ENCODE assay signal across 8 mouse cellular contexts in genomic region chr9:83482176-83482949, GRCm38 (mm10). TPM values are rescaled to one million over a fixed set of nuclear protein-coding genes. Genes with fewer than 3 reads are reported as not detected.
A peak's percentile ranks its signal among the peaks of the same experiment; 100 is the strongest.
DNase-seq lines count a peak whose midpoint lies in the region; ATAC-seq and TF ChIP-seq lines count a peak whose summit lies in the region.

No protein-coding gene starts in this region.

- H3K27me3 ChIP-seq in kidney, postnatal 0 days (ENCODE audit: insufficient read depth, low read length): no peaks in the 10 kb centered on the region
- no peaks in the 10 kb centered on the region for H3K27me3 ChIP-seq in G1E (ENCODE audit: insufficient read depth, low read length)
- H3K27me3 ChIP-seq in embryonic facial prominence, embryonic 14.5 days (replicated peaks; ENCODE audit: control insufficient read depth, insufficient read depth, low read length): no peaks in the 10 kb centered on the region
- H3K27me3 ChIP-seq in liver, embryonic 13.5 days: no peaks in the 10 kb centered on the region

- no peaks in the 10 kb centered on the region for H3K9me3 ChIP-seq in kidney, postnatal 0 days (replicated peaks; ENCODE audit: low read length)
- H3K9me3 ChIP-seq in G1E (replicated peaks): no peaks in the 10 kb centered on the region
- H3K9me3 ChIP-seq in embryonic facial prominence, embryonic 14.5 days (ENCODE audit: control insufficient read depth, low read length): no peaks in the 10 kb centered on the region
- no peaks in the 10 kb centered on the region for H3K9me3 ChIP-seq in liver, embryonic 13.5 days (replicated peaks)

- H3K4me2 ChIP-seq in kidney, postnatal 0 days (ENCODE audit: low read length): no peak overlapping the region
- H3K4me2 ChIP-seq in embryonic facial prominence, embryonic 14.5 days (ENCODE audit: low read depth, low read length): no peak overlapping the region
- no peak overlapping the region for H3K4me2 ChIP-seq in liver, embryonic 13.5 days

- DNase-seq in kidney, postnatal 0 days (ENCODE audit: low spot score): peak; percentile 39
- no peak for DNase-seq in kidney, postnatal 36 days
- DNase-seq in G1E (ENCODE audit: low spot score): no peak
- DNase-seq in embryonic facial prominence, embryonic 14.5 days (ENCODE audit: low spot score): peak; percentile 54
- DNase-seq in liver, embryonic 13.5 days: peak; percentile 2
- no peak for DNase-seq in testis, postnatal 14 days (ENCODE audit: low spot score)
- DNase-seq in right cerebral cortex, postnatal 10 days (ENCODE audit: low spot score in 2 of 2): no peak
- DNase-seq in thymus, postnatal 0 days (ENCODE audit: low spot score): no peak

- no peak for TF ChIP-seq CTCF in kidney, postnatal 0 days (IDR thresholded peaks at IDR 0.05; ENCODE audit: low read depth)
- TF ChIP-seq CTCF in G1E (IDR thresholded peaks at IDR 0.05; ENCODE audit: low read depth, low read length): no peak

- no peak overlapping the region for H3K9ac ChIP-seq in kidney, postnatal 0 days (ENCODE audit: low read depth, low read length)
- no peak overlapping the region for H3K9ac ChIP-seq in embryonic facial prominence, embryonic 14.5 days (ENCODE audit: low read depth, low read length)
- no peak overlapping the region for H3K9ac ChIP-seq in liver, embryonic 13.5 days

- WGBS in kidney, postnatal 0 days: 81% methylated on average over 4 of the region's 4 CpGs
- WGBS in embryonic facial prominence, embryonic 14.5 days: 78% methylated on average over 4 of the region's 4 CpGs
- WGBS in liver, embryonic 13.5 days (ENCODE audit: insufficient replicate concordance): 78% methylated on average over 4 of the region's 4 CpGs

- no peaks in the 10 kb centered on the region for H3K4me1 ChIP-seq in kidney, postnatal 0 days (replicated peaks; ENCODE audit: insufficient read depth, low read length)
- H3K4me1 ChIP-seq in G1E (ENCODE audit: insufficient read depth, low read depth, low read length): peaks cover 14% of the 10 kb centered on the region
- H3K4me1 ChIP-seq in embryonic facial prominence, embryonic 14.5 days (ENCODE audit: control insufficient read depth, insufficient read depth, low read length): no peaks in the 10 kb centered on the region
- H3K4me1 ChIP-seq in liver, embryonic 13.5 days (replicated peaks): no peaks in the 10 kb centered on the region

- ATAC-seq in kidney, postnatal 0 days (replicated peaks; ENCODE audit: low FRiP score, low read depth): no peak; the same call in 1 of the 2 replicates
- ATAC-seq in G1E (ENCODE audit: extremely low read depth, insufficient number of reproducible peaks, low FRiP score, poor library complexity, severe bottlenecking): peak; percentile 81
- peak; percentile 53 for ATAC-seq in embryonic facial prominence, embryonic 14.5 days (ENCODE audit: low read depth)
- peak; percentile 31; the same call in 1 of the 2 replicates for ATAC-seq in liver, embryonic 13.5 days (ENCODE audit: low read depth)

- no peak overlapping the region for H3K27ac ChIP-seq in kidney, postnatal 0 days
- peak overlapping the region; percentile 39 for H3K27ac ChIP-seq in embryonic facial prominence, embryonic 14.5 days (replicated peaks; ENCODE audit: low read depth, low read length)
- no peak overlapping the region for H3K27ac ChIP-seq in liver, embryonic 13.5 days

- no peaks in the 10 kb centered on the region for H3K36me3 ChIP-seq in kidney, postnatal 0 days (ENCODE audit: insufficient read depth, low read length)
- no peaks in the 10 kb centered on the region for H3K36me3 ChIP-seq in G1E (replicated peaks)
- H3K36me3 ChIP-seq in embryonic facial prominence, embryonic 14.5 days (ENCODE audit: control insufficient read depth, insufficient read depth, low read length): no peaks in the 10 kb centered on the region
- no peaks in the 10 kb centered on the region for H3K36me3 ChIP-seq in liver, embryonic 13.5 days

- no peak overlapping the region for H3K4me3 ChIP-seq in kidney, postnatal 0 days (replicated peaks; ENCODE audit: low read depth, low read length)
- H3K4me3 ChIP-seq in G1E (ENCODE audit: low read depth, low read length): no peak overlapping the region
- H3K4me3 ChIP-seq in embryonic facial prominence, embryonic 14.5 days (ENCODE audit: low read depth, low read length): no peak overlapping the region
- no peak overlapping the region for H3K4me3 ChIP-seq in liver, embryonic 13.5 days (replicated peaks)

RNA-seq across cellular contexts. Expression of gene Lca5, which starts 41.4 kb away (rescaled TPM):
- 10.9 and 14.9 TPM in 2 replicates for polyA plus RNA-seq in kidney, postnatal 0 days (2015; fragmentation: Nextera tagmentation; extraction: Ambion mirVana)
- total RNA-seq in G1E (2014; fragmentation: Nextera tagmentation) (2.4 and 6.5 TPM in 2 replicates), G1E (2017) (2.4 and 4.0 TPM in 2 replicates)
- 0.46 and 0.61 TPM in 2 replicates for polyA plus RNA-seq in G1E (2012)
- 19.5 and 20.3 TPM in 2 replicates for polyA plus RNA-seq in embryonic facial prominence, embryonic 14.5 days (2014; fragmentation: Nextera tagmentation; extraction: Ambion mirVana)
- 1.2 and 1.8 TPM in 2 replicates for polyA plus RNA-seq in liver, embryonic 13.5 days (2015; fragmentation: Nextera tagmentation; extraction: Ambion mirVana)
- polyA plus RNA-seq in thymus, postnatal 0 days (2015; fragmentation: Nextera tagmentation; extraction: Ambion mirVana): 8.3 and 9.8 TPM in 2 replicates

Comparison
In these comparisons a context has a peak if more than half of its experiments do, and no peak if none do; other contexts are left out.
1. DNase-seq: peak in kidney, postnatal 0 days (single experiment), embryonic facial prominence, embryonic 14.5 days (single experiment) and liver, embryonic 13.5 days (single experiment); none in kidney, postnatal 36 days (0 of 2), G1E (single experiment), testis, postnatal 14 days (single experiment), right cerebral cortex, postnatal 10 days (0 of 2) and thymus, postnatal 0 days (single experiment).